Mouse (Mus musculus) ES-E14 (cell line): ENCODE measurements around the gene Kncn. TPM values are rescaled to one million over a fixed set of nuclear protein-coding genes. Genes with fewer than 3 reads are reported as not detected.

ENCODE experiments used
- DNase-seq: peaks from one replicate; pipeline ENCODE4 v3.0.0-alpha.2; 2013; ENCODE audit warnings: low read depth, low spot score
- H3K27ac ChIP-seq: 2 replicates; pipeline ENCODE4 v1.5.1; 2012; ENCODE audit warnings: low read depth, mild to moderate bottlenecking, low read length, moderate library complexity, mixed read lengths; ENCODE audit not compliant: poor library complexity, insufficient read depth, severe bottlenecking
- H3K36me3 ChIP-seq: 2 replicates; pipeline ENCODE4 v1.6.1; 2012; ENCODE audit warnings: mild to moderate bottlenecking, low read length, moderate library complexity, mixed read lengths; ENCODE audit not compliant: control insufficient read depth, poor library complexity, insufficient read depth, severe bottlenecking
- H3K4me1 ChIP-seq, 2 experiments: fragments of 150-350 bp in 1 of 2; sonication (generic) in 1 of 2; 2 replicates each; pipeline ENCODE4 v1.6.1; 2012; ENCODE audit warnings: low read length in 2 of 2, mild to moderate bottlenecking in 1 of 2, mixed read lengths in 1 of 2; ENCODE audit not compliant: control insufficient read depth in 2 of 2, insufficient read depth in 2 of 2, poor library complexity in 1 of 2
- H3K4me3 ChIP-seq, 2 experiments: fragments of 150-350 bp in 1 of 2; sonication (generic) in 1 of 2; 2 replicates each; pipeline ENCODE4 v1.5.1; 2012; ENCODE audit warnings: low read length in 2 of 2, low read depth in 1 of 2, mild to moderate bottlenecking in 1 of 2, mixed read lengths in 1 of 2; ENCODE audit not compliant: insufficient read depth in 1 of 2, poor library complexity in 1 of 2, severe bottlenecking in 1 of 2
- H3K9ac ChIP-seq: 2 replicates; pipeline ENCODE4 v1.6.1; 2012; ENCODE audit warnings: low read depth, mild to moderate bottlenecking, low read length, mixed read lengths; ENCODE audit not compliant: poor library complexity, insufficient read depth, severe bottlenecking
- H3K9me3 ChIP-seq: fragments of 150-350 bp; sonication (generic); 2 replicates; pipeline ENCODE4 v1.6.1; 2012; ENCODE audit warnings: low read depth, mild to moderate bottlenecking, low read length; ENCODE audit not compliant: control insufficient read depth, insufficient read depth
- CHD2 ChIP-seq: IDR thresholded peaks from 2 replicates; pipeline ENCODE4 v1.6.1; 2014; ENCODE audit warnings: mild to moderate bottlenecking, low read depth, low read length, inconsistent platforms
- HCFC1 ChIP-seq: IDR thresholded peaks from 2 replicates; pipeline ENCODE4 v1.6.1; 2012; ENCODE audit warnings: low read length, inconsistent platforms, borderline replicate concordance; ENCODE audit not compliant: insufficient read depth
- MAFK ChIP-seq: IDR thresholded peaks from 2 replicates; pipeline ENCODE4 v1.6.1; 2014; ENCODE audit warnings: mild to moderate bottlenecking, low read depth, low read length, inconsistent platforms; ENCODE audit not compliant: insufficient read depth
- ZC3H11A ChIP-seq: IDR thresholded peaks from 2 replicates; pipeline ENCODE4 v1.6.1; 2012; ENCODE audit warnings: low read depth, mild to moderate bottlenecking, inconsistent platforms, low read length, borderline replicate concordance
- ZNF384 ChIP-seq: IDR thresholded peaks from 2 replicates; pipeline ENCODE4 v1.6.1; 2012; ENCODE audit warnings: low read depth, low read length, inconsistent platforms
- in situ Hi-C, 2 experiments: fragments of 600-800 bp; cut with MboI; formaldehyde crosslinking; loops; one replicate each; pipeline ENCODE4 v1.15.1; 2025; ENCODE audit warnings: low sequenced_read_pairs in 2 of 2, inconsistent platforms in 1 of 2; ENCODE audit not compliant: unreplicated experiment in 2 of 2
- total RNA-seq: library from RNA; depleted of rRNA; stranded (reverse); fragments of 300-350 nt; gene quantifications from 2 replicates; pipeline ENCODE4 v1.2.3, GENCODE M21; 2012

The Kncn gene
- total RNA-seq, 1 experiment, result not detected

DNA sequence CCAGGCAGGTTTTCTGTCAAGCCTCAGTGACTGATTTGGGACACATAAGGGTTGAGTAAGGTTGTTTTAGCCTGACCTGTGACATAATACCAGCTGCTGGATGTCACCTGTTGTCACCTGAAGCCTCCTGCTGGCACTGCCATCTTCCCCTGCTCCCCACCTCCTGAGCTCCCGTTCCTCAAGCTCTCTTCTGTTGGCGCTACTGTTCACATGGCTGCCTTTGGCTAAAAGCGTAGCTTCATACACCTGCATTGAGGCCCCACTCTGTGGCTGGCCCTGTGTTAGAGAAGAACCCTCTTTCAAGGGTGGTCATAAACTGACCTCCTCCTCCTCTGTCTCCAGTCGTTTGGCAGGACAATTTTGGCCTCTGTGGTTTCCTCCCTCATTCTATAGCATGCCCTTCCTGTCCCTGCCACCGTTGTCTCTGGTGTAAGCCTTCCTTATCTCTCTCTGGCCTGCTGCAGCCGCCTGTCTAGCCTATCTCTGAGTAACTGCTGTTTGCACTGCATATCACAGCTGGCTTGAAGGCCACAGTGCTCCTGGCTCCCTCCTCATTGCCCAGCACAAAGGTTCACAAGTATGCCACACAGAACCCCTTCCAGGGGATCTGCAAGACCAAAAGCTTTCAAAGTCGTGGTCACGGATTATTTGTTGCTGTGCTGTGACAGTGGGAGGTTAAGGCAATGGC lies 35.1 kb upstream of the Kncn start:
- no peaks in the 10 kb centered on the region for H3K4me1 ChIP-seq
- H3K9ac ChIP-seq, result no peak overlapping the region
- H3K27ac ChIP-seq, result no peak overlapping the region
- peaks cover 9% of the 10 kb centered on the region; the same call in 1 of the 2 replicates for H3K36me3 ChIP-seq
- in situ Hi-C loops, result no loop called here
- H3K9me3 ChIP-seq, result no peaks in the 10 kb centered on the region
- TF ChIP-seq MAFK (no peak), ZNF384 (no peak), HCFC1 (no peak), CHD2 (no peak), ZC3H11A (no peak)
- no peak for DNase-seq
- no peak overlapping the region for H3K4me3 ChIP-seq

GRCm38 (mm10) chr4:115850111-115850510 lies 34.1 kb upstream of the Kncn start:
- DNase-seq, result no peak
- H3K36me3 ChIP-seq, result peaks cover 9% of the 10 kb centered on the region; the same call in 1 of the 2 replicates
- in situ Hi-C loops, result no loop called here
- H3K4me1 ChIP-seq, result no peaks in the 10 kb centered on the region
- H3K27ac ChIP-seq, result no peak overlapping the region
- no peaks in the 10 kb centered on the region for H3K9me3 ChIP-seq
- TF ChIP-seq CHD2, result no peak
- no peak for TF ChIP-seq ZNF384
- no peak for TF ChIP-seq HCFC1
- TF ChIP-seq MAFK, result no peak
- no peak for TF ChIP-seq ZC3H11A
- H3K9ac ChIP-seq, result no peak overlapping the region
- no peak overlapping the region for H3K4me3 ChIP-seq

GRCm38 (mm10) chr4:115850631-115851030 lies 33.6 kb upstream of the Kncn start:
- H3K9ac ChIP-seq, result no peak overlapping the region
- TF ChIP-seq ZNF384 (no peak), HCFC1 (no peak), ZC3H11A (no peak), MAFK (no peak), CHD2 (no peak)
- DNase-seq, result no peak
- no peak overlapping the region for H3K4me3 ChIP-seq
- H3K4me1 ChIP-seq, result no peaks in the 10 kb centered on the region
- in situ Hi-C loops, result no loop called here
- no peak overlapping the region for H3K27ac ChIP-seq
- H3K36me3 ChIP-seq, result peaks cover 9% of the 10 kb centered on the region; the same call in 1 of the 2 replicates
- no peaks in the 10 kb centered on the region for H3K9me3 ChIP-seq

GRCm38 (mm10) chr4:115851569-115851968 lies 32.6 kb upstream of the Kncn start:
- Histone ChIP-seq H3K9me3 (no peaks in the 10 kb centered on the region), H3K36me3 (peaks cover 9% of the 10 kb centered on the region; the same call in 1 of the 2 replicates), H3K27ac (no peak overlapping the region), H3K4me3 (no peak overlapping the region), H3K4me1 (no peaks in the 10 kb centered on the region), H3K9ac (no peak overlapping the region)
- DNase-seq, result no peak
- TF ChIP-seq CHD2, result no peak
- no peak for TF ChIP-seq MAFK
- no peak for TF ChIP-seq HCFC1
- TF ChIP-seq ZNF384, result no peak
- no peak for TF ChIP-seq ZC3H11A
- in situ Hi-C loops, result no loop called here
